Mouse (Mus musculus): ENCODE results near the gene Sacm1l. TPM values are rescaled to one million over a fixed set of nuclear protein-coding genes. Genes with fewer than 3 reads are reported as not detected.

The Sacm1l gene
- polyA plus RNA-seq (2012; rRNA removed; ENCODE audit: low replicate concordance) = 4.1 and 11.9 TPM in 2 replicates

DNA sequence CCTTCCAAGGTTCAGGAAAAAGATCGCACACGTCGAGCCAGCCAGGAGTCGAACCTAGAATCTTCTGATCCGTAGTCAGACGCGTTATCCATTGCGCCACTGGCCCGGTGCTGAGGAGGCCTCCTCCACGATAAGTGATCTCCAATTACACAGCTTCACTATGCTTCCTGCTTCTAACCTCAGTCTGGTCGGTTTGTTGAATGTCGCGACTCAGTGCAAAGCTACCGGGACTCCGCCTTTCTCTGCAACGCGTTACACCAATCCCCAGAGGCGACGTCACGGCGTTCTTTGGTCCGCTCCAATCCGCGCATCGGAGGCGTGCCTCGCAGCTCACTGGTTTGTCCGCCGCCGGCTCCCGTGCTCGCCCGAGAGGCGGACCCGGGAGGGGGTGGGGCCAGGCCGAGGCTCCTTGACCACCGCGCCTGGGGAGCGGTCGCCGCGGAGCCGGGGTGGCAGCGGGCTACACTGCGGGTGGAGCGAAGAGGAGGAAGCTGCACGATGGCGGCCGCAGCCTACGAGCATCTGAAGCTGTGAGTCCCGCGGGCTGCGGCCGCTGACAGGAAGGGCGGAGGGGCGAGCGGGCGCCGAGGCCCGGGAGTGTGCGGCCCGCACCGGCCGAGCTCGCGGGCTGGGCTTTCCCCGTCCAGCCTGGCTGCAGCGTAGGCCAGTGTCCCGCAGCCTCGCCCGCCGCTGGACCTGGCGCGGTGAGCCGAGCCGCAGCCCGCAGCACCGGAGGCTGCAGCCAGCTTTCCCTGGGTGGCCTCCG is at the start of gene Sacm1l:
Sacm1l (plus strand) TSS at position 368 of the 766 bp plus-strand sequence.

DNA sequence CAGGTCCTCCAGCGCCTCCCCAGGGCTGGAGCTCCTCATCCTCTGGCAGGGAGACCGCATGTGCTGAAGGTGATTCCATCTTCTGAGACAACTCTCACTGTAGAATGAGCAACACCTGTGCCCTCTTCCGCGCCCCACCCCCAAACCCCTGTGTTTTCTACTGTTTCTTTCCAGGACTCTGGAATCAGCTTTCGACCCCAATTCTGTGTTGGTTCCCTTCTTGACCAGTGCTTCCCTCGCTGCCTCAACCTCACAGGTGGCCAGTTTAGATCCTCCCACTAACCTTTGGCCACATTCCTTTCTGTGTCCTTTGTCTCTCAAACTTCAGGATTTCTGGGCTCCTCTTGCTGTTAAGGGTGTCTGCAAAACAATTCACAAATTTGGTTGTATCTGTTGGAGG is 102.7 kb downstream of the Sacm1l start, which contains the start of gene Slc6a20b:
Slc6a20b (minus strand) TSS at position 285 of the 400 bp plus-strand sequence.

Other genes starting within 250 kb of the Sacm1l start
- 149 and 209 TPM in 2 replicates for gene Lars2, start 162.8 kb upstream of the Sacm1l start, polyA plus RNA-seq (2012; rRNA removed; ENCODE audit: low replicate concordance)
- gene Limd1, start 51.1 kb upstream of the Sacm1l start, polyA plus RNA-seq (2012; rRNA removed; ENCODE audit: low replicate concordance) = 58.9 and 73.3 TPM in 2 replicates
- gene Slc6a20b, start 102.8 kb downstream of the Sacm1l start, polyA plus RNA-seq (2012; rRNA removed; ENCODE audit: low replicate concordance) = not detected in 2 replicates
- 6.3 and 10.1 TPM in 2 replicates for gene Ccr9, start 148.7 kb downstream of the Sacm1l start, polyA plus RNA-seq (2012; rRNA removed; ENCODE audit: low replicate concordance)
- gene Slc6a20a, start 149.1 kb downstream of the Sacm1l start, polyA plus RNA-seq (2012; rRNA removed; ENCODE audit: low replicate concordance) = 1.0 and 1.6 TPM in 2 replicates
- gene Lztfl1, start 187.9 kb downstream of the Sacm1l start, polyA plus RNA-seq (2012; rRNA removed; ENCODE audit: low replicate concordance) = 1.2 and 6.3 TPM in 2 replicates

All from mammary gland, adult 2 months (tissue).